Mouse (Mus musculus): ENCODE data around the gene Iqsec3.

Gene Iqsec3

GRCm38 (mm10) chr6:121363956-121364355 lies 109.5 kb downstream of the Iqsec3 start:
- DNase-seq, result peak; percentile 56

DNA sequence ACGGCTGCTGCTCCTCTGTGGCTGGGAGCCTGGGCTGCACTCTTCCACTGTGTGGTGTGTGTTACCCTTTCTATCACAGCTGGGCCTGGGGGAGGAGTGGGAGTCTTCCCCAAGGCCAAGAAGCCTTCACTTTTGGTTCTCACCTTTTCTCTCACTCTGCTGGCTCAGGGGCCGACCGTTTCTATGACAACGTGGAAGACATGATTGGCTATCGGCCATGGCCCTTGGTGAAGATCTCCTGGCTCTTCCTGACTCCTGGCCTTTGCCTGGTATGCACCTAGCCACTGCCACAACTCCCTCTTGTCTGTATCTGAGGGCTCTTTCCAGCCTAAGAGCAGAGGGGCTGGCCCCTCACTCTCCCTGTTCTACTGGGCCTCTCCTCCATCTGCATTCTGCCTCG lies 110.4 kb downstream of the Iqsec3 start:
- no peak for DNase-seq

GRCm38 (mm10) chr6:121357232-121357631 lies 116.2 kb downstream of the Iqsec3 start:
- DNase-seq, result no peak

DNA sequence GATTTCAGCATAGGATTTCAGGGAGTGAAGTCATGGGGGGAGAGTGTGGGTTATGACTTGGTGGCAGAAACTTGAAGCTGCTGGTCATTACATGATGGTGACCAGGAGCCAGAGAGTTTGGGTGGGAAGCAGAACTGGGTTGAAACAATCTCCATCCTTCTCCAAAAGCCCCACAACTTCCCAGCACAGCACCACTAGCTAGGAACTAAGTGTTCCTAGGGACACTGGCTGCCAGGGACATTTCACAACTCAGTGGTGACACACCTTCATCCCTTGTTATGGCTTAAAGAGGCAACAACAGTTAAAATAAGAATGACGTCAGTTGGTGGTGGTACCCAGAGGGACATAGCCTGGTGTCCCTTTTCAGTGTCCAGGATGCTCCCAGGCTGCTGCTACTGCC lies 117.4 kb downstream of the Iqsec3 start:
- no peak for DNase-seq

GRCm38 (mm10) chr6:121352276-121352675 lies 121.2 kb downstream of the Iqsec3 start:
- DNase-seq, result peak; percentile 48

- DNase-seq, result no peak
Measured at GRCm38 (mm10) chr6:121346428-121346827, 127.0 kb downstream of the Iqsec3 start.

DNA sequence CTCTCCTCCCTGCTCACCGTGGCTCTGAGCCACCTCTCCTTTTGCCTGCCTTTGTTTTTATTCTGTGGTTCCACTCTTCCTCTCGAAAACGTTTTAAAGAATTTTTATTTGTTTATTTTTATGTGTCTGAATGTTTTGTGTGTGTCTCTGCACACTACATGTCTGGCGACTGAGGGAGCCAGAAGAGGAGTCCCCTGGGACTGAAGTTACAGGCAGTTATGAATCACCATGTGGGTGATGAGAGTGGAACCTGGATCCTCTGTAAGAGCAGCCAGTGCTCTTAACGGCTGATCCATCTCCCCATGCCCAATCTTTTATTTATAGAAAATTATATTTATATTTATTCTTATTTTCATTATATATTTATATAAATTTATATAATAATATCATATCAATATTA lies 129.1 kb downstream of the Iqsec3 start:
- DNase-seq, result no peak

GRCm38 (mm10) chr6:121343771-121344123 lies 129.7 kb downstream of the Iqsec3 start:
- no peak for DNase-seq

DNA sequence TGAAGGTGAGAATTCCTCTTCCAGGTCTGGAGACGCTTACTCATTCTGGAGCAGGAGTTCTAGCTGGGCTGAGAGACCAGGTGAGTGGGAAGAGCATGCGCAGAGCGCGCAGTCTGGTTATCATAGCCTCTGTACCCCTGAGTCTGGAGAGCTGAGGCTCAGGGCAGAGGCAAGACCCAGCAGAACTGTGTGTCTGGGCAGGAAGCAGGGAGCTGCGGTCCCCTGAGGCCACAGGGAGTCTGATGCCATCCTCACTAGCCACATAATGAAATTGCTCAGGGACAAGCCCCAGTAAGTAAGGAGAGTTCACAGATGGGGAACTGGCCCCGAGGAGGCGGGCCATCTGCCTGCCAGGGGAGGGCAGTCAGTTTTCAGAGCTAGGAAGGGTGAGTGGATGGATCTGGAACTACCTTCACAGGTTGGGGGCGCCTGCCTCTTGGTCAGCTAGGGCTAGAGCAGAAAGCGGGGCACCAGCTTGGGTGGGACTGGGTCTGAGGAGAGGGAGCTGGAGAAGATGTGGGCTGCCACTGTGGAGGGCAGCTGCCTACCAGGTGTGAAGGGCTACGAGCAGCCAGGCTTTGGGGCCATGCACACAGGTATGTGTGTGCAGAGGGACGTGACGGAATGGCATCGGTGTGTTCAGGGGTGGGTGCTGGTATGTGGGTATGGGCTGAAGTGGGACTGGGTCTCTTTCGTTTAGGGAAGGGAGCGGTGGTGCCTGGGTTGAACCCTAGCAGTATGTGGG lies 130.3 kb downstream of the Iqsec3 start, which contains the start of gene Slc6a12:
TSS of gene Slc6a12 (plus strand) at position 51 of the 745 bp plus-strand sequence.
- no peak for DNase-seq

GRCm38 (mm10) chr6:121341650-121342049 lies 131.8 kb downstream of the Iqsec3 start:
- no peak for DNase-seq

DNA sequence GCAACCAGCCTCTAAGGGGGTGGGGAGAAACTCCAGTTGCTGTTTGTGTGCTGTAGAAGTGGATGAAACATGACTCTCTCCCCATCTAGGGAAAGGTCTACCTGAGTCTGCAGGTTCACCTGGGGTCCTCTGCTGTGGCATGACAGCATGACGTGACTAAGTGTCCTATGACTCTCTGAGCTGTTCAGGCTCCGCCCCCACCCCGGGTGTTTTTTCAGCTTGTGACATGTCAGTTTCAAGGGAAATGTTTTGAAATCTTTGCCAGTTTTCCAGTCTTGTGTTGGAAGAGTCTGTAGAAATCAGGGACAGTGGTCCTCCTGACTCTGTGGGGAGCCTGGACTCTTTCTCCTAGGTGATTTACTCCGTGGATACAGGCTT lies 135.0 kb downstream of the Iqsec3 start:
- DNase-seq, result no peak

DNA sequence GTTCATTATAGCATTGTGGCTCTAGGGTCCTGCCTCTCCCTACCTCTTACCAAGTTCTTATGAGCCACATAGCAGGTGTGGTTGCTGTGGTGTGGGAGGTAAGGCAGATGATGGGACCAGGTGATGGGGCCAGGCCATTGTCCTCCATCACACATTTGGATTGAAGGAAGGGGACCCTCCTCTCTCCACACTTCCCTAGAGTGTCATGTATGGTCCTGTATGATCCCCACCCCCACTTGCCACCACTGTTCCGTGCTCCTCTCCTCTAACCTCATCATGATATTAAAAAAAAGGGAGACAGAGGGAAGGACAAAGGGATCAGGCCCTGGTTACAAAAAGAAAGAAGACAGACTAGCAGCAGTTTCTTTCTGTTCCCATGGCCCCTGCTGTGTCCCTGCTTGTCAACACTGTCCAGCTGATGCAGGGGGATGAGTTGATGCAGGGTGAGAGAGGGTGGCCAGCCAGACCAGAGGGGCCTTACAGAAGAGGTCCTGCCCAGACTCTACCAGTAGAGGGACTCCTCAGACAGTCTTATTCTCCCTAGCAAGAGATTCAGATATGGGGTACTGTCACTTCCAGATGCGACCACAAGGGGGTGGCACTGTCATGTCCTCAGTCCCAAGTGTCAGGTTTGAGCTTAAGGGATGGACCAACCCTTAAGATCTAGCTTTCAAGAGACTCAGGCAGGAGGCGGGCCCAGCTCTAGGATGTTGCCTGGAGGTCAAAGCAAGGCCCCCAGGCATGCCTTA lies 135.5 kb downstream of the Iqsec3 start:
- peak; percentile 95 for DNase-seq

DNA sequence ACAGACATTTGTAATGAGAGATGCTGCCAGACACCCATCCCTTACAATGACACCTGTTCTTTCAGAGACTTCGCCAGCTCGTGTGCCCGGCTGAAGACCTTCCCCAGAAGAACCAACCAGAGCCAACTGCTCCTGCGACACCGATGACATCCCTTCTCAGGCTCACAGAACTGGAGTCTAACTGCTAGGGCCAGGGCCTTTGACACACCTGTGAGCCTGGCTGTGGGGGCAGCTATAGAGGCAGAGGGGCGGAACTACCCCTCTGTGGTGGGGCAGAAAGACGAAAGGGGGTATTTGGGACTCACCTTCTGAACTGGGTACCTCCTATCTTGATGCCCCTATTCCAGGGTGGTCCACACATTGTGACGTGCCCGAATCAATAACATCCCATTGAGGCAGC lies 136.2 kb downstream of the Iqsec3 start:
- no peak for DNase-seq

- peak; percentile 74 for DNase-seq
Measured at GRCm38 (mm10) chr6:121336558-121336957, 136.9 kb downstream of the Iqsec3 start.

- no peak for DNase-seq
Measured at GRCm38 (mm10) chr6:121335841-121336240, 137.6 kb downstream of the Iqsec3 start.

GRCm38 (mm10) chr6:121329848-121330508 lies 143.5 kb downstream of the Iqsec3 start:
- DNase-seq, result peak; percentile 82

- no peak for DNase-seq
Measured at GRCm38 (mm10) chr6:121328417-121328884, 145.0 kb downstream of the Iqsec3 start.

- no peak for DNase-seq
Measured at GRCm38 (mm10) chr6:121326486-121327069, 146.9 kb downstream of the Iqsec3 start.

- no peak for DNase-seq
Measured at GRCm38 (mm10) chr6:121325740-121326139, 147.7 kb downstream of the Iqsec3 start.

DNA sequence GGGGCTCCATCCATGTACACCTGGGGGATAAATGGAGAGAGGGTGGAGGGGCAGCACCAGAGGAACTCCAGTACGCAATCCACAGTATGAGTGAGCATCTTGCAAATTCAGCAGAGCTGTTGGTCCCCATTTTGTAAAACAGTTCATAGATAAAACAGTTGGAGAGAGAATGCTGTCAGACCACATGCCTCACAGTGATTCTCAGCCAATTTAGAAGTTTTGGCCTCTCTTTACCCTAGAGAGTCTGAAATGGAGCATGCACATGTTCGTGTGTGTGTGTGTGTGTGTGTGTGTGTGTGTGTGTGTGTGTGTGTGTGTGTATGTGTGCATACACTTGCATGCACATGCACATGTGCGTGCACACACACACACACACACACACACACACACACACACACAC lies 148.2 kb downstream of the Iqsec3 start:
- no peak for DNase-seq

Data from retina, postnatal 1 day (tissue).